Comparison of ENCODE assay signal across 19 mouse cellular contexts in genomic region chr2:165458189-165458588, GRCm38 (mm10). TPM values are rescaled to one million over a fixed set of nuclear protein-coding genes. Genes with fewer than 3 reads are reported as not detected.
"Had no signal": no experiment of that assay in that cellular context is flagged by ENCODE, and none has a peak within 500 bp of the region (broad histone marks: within the 10 kb centered on the region; RNA-seq: fewer than 3 reads in every experiment).

No protein-coding gene starts in this region.

- DNase-seq: left cerebral cortex, postnatal 4 days; lung, adult 18-20 months; lung, postnatal 4 days; retina, postnatal 1 day; right cerebral cortex, postnatal 4 days; spleen, adult 18-20 months; thymus, adult 18-20 months; thymus, postnatal 14 days had no signal

- H3K4me1 ChIP-seq: midbrain, embryonic 15.5 days; neural tube, embryonic 13.5 days had no signal

- ATAC-seq: intestine, postnatal 0 days; lung, postnatal 0 days; midbrain, embryonic 15.5 days had no signal

- H3K4me2 ChIP-seq: hindbrain, embryonic 14.5 days; limb, embryonic 13.5 days; midbrain, embryonic 11.5 days; midbrain, embryonic 15.5 days; neural tube, embryonic 13.5 days had no signal

- H3K27ac ChIP-seq: hindbrain, embryonic 14.5 days; layer of hippocampus, adult 2 months; limb, embryonic 13.5 days; liver, embryonic 14.5 days; midbrain, embryonic 15.5 days; neural tube, embryonic 13.5 days had no signal

- H3K36me3 ChIP-seq: limb, embryonic 13.5 days; midbrain, embryonic 15.5 days; neural tube, embryonic 13.5 days had no signal

- H3K9me3 ChIP-seq: limb, embryonic 13.5 days; midbrain, embryonic 15.5 days; neural tube, embryonic 13.5 days had no signal

- H3K4me3 ChIP-seq: layer of hippocampus, adult 2 months; limb, embryonic 13.5 days; midbrain, embryonic 15.5 days; neural tube, embryonic 13.5 days had no signal

- H3K9ac ChIP-seq: hindbrain, embryonic 14.5 days; limb, embryonic 13.5 days; liver, embryonic 14.5 days; midbrain, embryonic 15.5 days; neural tube, embryonic 13.5 days had no signal

- H3K27me3 ChIP-seq: limb, embryonic 13.5 days; midbrain, embryonic 15.5 days; neural tube, embryonic 13.5 days had no signal

RNA-seq across cellular contexts. Expression of gene Slc13a3, which starts 14.8 kb away (rescaled TPM):
- polyA plus RNA-seq: intestine, postnatal 0 days had no signal

RNA-seq across cellular contexts. Expression of gene Slc2a10, which starts 45.4 kb away (rescaled TPM):
- total RNA-seq: megakaryocyte, adult 5-6 weeks had no signal

RNA-seq across cellular contexts. Expression of gene Ocstamp, which starts 58.0 kb away (rescaled TPM):
- total RNA-seq: layer of hippocampus, adult 2 months; left cerebral cortex, postnatal 10 days; left cerebral cortex, postnatal 4 days had no signal
- polyA plus RNA-seq: hindbrain, embryonic 14.5 days; midbrain, embryonic 15.5 days had no signal
